Mouse (Mus musculus) megakaryocyte progenitor cell, adult 5-6 weeks (primary cell): Measurements from ENCODE around the gene Faf2. TPM values are rescaled to one million over a fixed set of nuclear protein-coding genes. Genes with fewer than 3 reads are reported as not detected.
"Not testable (repeated sequence)": the region's sequence is repeated elsewhere in the genome, so short reads cannot be mapped to it uniquely, and the experiment has no call there.

Experiments
- ATAC-seq: replicated peaks from 2 replicates; pipeline ENCODE4 v1.8.0; 2016; ENCODE audit warnings: mild to moderate bottlenecking, moderate TSS enrichment, inconsistent platforms; ENCODE audit not compliant: poor library complexity
- total RNA-seq, 2 experiments: library from RNA; stranded (forward) in 1 of 2; stranded (reverse) in 1 of 2; fragments of 157-497, 149-512 nt in 1 of 2; fragments of 200-1000 nt in 1 of 2; gene quantifications; 2 replicates each; pipeline versions ENCODE4 v1.2.3 to v1.2.4; 2015 to 2017

Faf2 gene
- total RNA-seq, 2 experiments from 2014 or later, result 37.4 to 40.8 TPM

- ATAC-seq, result no peak
Observed at GRCm38 (mm10) chr13:54605426-54605825, 16.2 kb upstream of the Faf2 start.

- ATAC-seq, result no peak
Observed at GRCm38 (mm10) chr13:54607204-54607603, 14.4 kb upstream of the Faf2 start.

GRCm38 (mm10) chr13:54608002-54608401 lies 13.6 kb upstream of the Faf2 start:
- peak; percentile 41 for ATAC-seq

GRCm38 (mm10) chr13:54608666-54609065 lies 12.9 kb upstream of the Faf2 start:
- ATAC-seq, result no peak

- ATAC-seq, result no peak
Observed at GRCm38 (mm10) chr13:54609301-54609700, 12.3 kb upstream of the Faf2 start.

GRCm38 (mm10) chr13:54610613-54610971 lies 11.0 kb upstream of the Faf2 start:
- 0 out of 2 replicates have a peak, but pooled peaks have one; percentile 6 for ATAC-seq

- peak; percentile 68 for ATAC-seq
Observed at GRCm38 (mm10) chr13:54610972-54611754, 10.4 kb upstream of the Faf2 start, which contains the start of gene Cltb. TSS of gene Cltb (minus strand) at chr13:54611344.

- not testable (repeated sequence) for ATAC-seq
Observed at GRCm38 (mm10) chr13:54613141-54613540, 8.4 kb upstream of the Faf2 start.

- no peak for ATAC-seq
Observed at GRCm38 (mm10) chr13:54616307-54616706, 5.3 kb upstream of the Faf2 start.

- no peak for ATAC-seq
Observed at GRCm38 (mm10) chr13:54616998-54617397, 4.6 kb upstream of the Faf2 start.

GRCm38 (mm10) chr13:54621960-54622521 lies 457 bp downstream of the Faf2 start:
- peak; percentile 25 for ATAC-seq

GRCm38 (mm10) chr13:54629128-54629527 lies 7.5 kb downstream of the Faf2 start:
- ATAC-seq, result no peak

- ATAC-seq, result no peak
Observed at GRCm38 (mm10) chr13:54632731-54633277, 11.2 kb downstream of the Faf2 start.

- ATAC-seq, result no peak
Observed at GRCm38 (mm10) chr13:54635011-54635410, 13.4 kb downstream of the Faf2 start.

- ATAC-seq, result no peak
Observed at GRCm38 (mm10) chr13:54650461-54650860, 28.9 kb downstream of the Faf2 start.

GRCm38 (mm10) chr13:54660877-54661276 lies 39.3 kb downstream of the Faf2 start:
- ATAC-seq, result no peak

- no peak for ATAC-seq
Observed at GRCm38 (mm10) chr13:54661358-54661757, 39.8 kb downstream of the Faf2 start.

- ATAC-seq, result no peak
Observed at GRCm38 (mm10) chr13:54663999-54664398, 42.4 kb downstream of the Faf2 start.

GRCm38 (mm10) chr13:54664509-54664908 lies 42.9 kb downstream of the Faf2 start:
- no peak for ATAC-seq

GRCm38 (mm10) chr13:54665062-54665461 lies 43.5 kb downstream of the Faf2 start:
- ATAC-seq, result no peak

- ATAC-seq, result no peak
Observed at GRCm38 (mm10) chr13:54670491-54670890, 48.9 kb downstream of the Faf2 start.

GRCm38 (mm10) chr13:54675895-54676590 lies 54.5 kb downstream of the Faf2 start:
- no peak for ATAC-seq
